Mouse (Mus musculus) liver, postnatal 0 days (tissue): ENCODE data around the gene Gm20388.

Source experiments
- CTCF ChIP-seq: sonication (generic); IDR thresholded peaks from 2 replicates; pipeline ENCODE4 v1.5.1; 2016; ENCODE audit warnings: antibody characterized with exemption, low read depth
- EP300 ChIP-seq: IDR thresholded peaks from 2 replicates; pipeline ENCODE4 v1.6.1; 2016; ENCODE audit warnings: antibody characterized with exemption, low read depth, mild to moderate bottlenecking

DNA sequence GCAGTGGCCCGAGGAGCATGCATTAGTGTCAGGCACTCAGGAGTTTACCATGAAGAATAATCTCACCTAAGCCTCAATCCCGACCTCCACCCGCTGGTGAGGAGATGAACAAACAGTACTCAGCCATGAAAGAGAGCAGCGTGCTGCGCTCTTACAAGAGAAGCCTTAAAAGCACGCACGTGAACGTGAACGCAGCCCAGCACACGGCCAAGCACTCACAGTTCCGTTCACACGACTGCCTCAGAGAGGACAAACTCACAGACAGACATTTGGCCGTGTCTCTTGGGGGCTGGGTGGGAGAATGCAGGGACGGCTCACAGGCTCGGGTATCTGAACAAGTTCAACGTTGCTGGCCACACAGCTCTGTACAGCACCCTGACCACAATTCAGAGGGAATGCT, 1737.8 kb downstream of the Gm20388 start:
- TF ChIP-seq CTCF (no peak), EP300 (no peak)
